Mouse (Mus musculus) thymus, adult 2 months (tissue): ENCODE data around the gene Zfp618. TPM values are rescaled to one million over a fixed set of nuclear protein-coding genes. Genes with fewer than 3 reads are reported as not detected.

ENCODE experiments used
- DNase-seq: peaks from one replicate; pipeline ENCODE4 v3.0.0; 2021
- H3K27ac ChIP-seq: fragments of 200-500 bp; 2 replicates; pipeline ENCODE4 v1.5.1; 2012; ENCODE audit warnings: low read length, control low read depth; ENCODE audit not compliant: control insufficient read depth, insufficient read depth
- H3K27me3 ChIP-seq: fragments of 200-500 bp; 2 replicates; pipeline ENCODE4 v1.6.1; 2012; ENCODE audit warnings: mild to moderate bottlenecking, low read length, moderate library complexity, mixed read lengths; ENCODE audit not compliant: control insufficient read depth, insufficient read depth
- H3K36me3 ChIP-seq: fragments of 200-500 bp; 2 replicates; pipeline ENCODE4 v1.6.1; 2012; ENCODE audit warnings: mild to moderate bottlenecking, low read length, moderate library complexity; ENCODE audit not compliant: control insufficient read depth, insufficient read depth
- H3K4me1 ChIP-seq: fragments of 200-500 bp; replicated peaks from 2 replicates; pipeline ENCODE4 v1.6.1; 2012; ENCODE audit warnings: low read length; ENCODE audit not compliant: control insufficient read depth, insufficient read depth
- H3K4me3 ChIP-seq: fragments of 200-500 bp; 2 replicates; pipeline ENCODE4 v1.5.1; 2012; ENCODE audit warnings: mild to moderate bottlenecking, low read length, control low read depth, moderate library complexity; ENCODE audit not compliant: control insufficient read depth, insufficient read depth
- CTCF ChIP-seq: fragments of 200-500 bp; IDR thresholded peaks from 2 replicates; pipeline ENCODE4 v1.5.1; 2012; ENCODE audit warnings: mild to moderate bottlenecking, control low read depth, low read length, moderate library complexity, borderline replicate concordance; ENCODE audit not compliant: control insufficient read depth, poor library complexity, insufficient read depth; ENCODE audit errors: extremely low read depth
- POLR2A ChIP-seq: fragments of 200-500 bp; IDR thresholded peaks from 2 replicates; pipeline ENCODE4 v1.6.1; 2012; ENCODE audit warnings: mild to moderate bottlenecking, low read length, control low read depth, moderate library complexity; ENCODE audit not compliant: control insufficient read depth, poor library complexity, insufficient read depth; ENCODE audit errors: extremely low read depth
- whole genome bisulfite sequencing: fragments of 180-500 bp; shearing (Covaris S2); methylation state at CpG from one replicate; pipeline ENCODE4 v1.1.7; 2018; 5-methylcytosine and 5-hydroxymethylcytosine counted together
- polyA plus RNA-seq: library from polyadenylated mRNA; depleted of rRNA; stranded (reverse); fragments of >200 nt; gene quantifications from 2 replicates; pipeline ENCODE4 v1.2.3, GENCODE M21; 2012

Gene Zfp618
- polyA plus RNA-seq, 1 experiment: 1.9 TPM

DNA sequence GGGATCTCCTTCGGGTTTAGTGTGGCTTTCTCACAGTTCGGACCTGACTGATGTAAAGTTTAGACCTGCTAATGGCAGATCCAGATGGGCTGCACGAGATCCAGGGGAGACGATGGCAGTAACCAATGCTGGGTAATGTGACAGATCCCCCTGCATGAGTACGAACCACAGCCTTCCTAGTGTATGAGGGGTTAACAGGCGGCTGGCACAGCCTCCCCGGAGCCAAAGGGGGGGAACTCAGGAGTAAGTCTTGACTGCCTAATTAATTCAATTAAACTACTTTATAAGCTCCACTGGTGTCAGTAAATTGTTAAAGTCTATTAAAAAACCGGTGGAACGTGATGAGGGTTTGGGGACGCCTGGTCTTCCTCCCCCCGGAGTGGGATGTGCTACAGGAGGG, 39.1 kb downstream of the Zfp618 start:
- no peaks in the 10 kb centered on the region for H3K27me3 ChIP-seq
- 97% methylated on average over 11 of the region's 11 CpGs for WGBS
- H3K4me1 ChIP-seq: no peaks in the 10 kb centered on the region
- no peak for DNase-seq
- H3K27ac ChIP-seq: no peak overlapping the region
- no peaks in the 10 kb centered on the region for H3K36me3 ChIP-seq
- TF ChIP-seq POLR2A (no peak), CTCF (no peak)
- H3K4me3 ChIP-seq: no peak overlapping the region

DNA sequence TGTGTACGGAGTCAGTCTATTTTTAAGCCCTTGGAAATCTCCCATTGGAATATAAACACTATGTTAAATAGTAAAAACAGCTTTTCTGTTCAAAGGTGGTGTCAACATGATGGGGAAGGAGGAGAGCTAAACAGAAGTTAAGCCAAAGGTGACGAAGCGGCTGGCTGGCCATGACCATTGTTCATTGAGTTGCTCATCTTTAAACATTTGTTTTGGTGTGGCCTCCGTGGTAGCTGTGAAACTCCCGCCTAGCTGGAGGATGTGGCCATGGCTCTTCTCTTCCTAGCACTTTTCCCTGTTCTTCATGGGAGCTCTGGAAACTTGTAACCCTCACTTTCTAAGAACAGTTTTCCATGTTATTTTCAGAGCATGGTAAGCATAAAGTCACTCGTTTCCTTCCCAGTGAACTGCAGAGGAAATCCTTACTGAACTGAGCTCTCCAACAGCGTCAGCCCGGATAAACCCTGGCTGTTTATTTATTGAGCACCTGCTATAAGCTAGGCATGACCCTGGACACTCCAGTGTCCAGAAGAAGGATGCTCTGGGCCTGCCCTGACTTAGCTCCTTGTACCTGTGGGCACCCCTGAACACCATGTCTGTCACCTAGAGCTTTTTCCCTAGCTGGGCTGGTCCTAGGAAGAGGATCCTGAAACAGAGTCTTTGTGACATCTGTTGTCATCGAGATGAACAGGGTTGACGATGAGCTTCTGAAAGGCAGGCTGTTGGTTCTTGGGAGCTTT, 40.2 kb downstream of the Zfp618 start:
- no peak for DNase-seq
- TF ChIP-seq POLR2A (no peak), CTCF (no peak)
- H3K27me3 ChIP-seq: no peaks in the 10 kb centered on the region
- H3K27ac ChIP-seq: no peak overlapping the region
- no peaks in the 10 kb centered on the region for H3K4me1 ChIP-seq
- no peaks in the 10 kb centered on the region for H3K36me3 ChIP-seq
- 88% methylated on average over 10 of the region's 10 CpGs for WGBS
- H3K4me3 ChIP-seq: no peak overlapping the region

GRCm38 (mm10) chr4:63006198-63007155, 41.1 kb downstream of the Zfp618 start:
- 88% methylated on average over 7 of the region's 7 CpGs for WGBS
- no peaks in the 10 kb centered on the region for H3K36me3 ChIP-seq
- DNase-seq: no peak
- TF ChIP-seq CTCF: no peak
- TF ChIP-seq POLR2A: no peak
- H3K27me3 ChIP-seq: no peaks in the 10 kb centered on the region
- no peak overlapping the region for H3K27ac ChIP-seq
- no peaks in the 10 kb centered on the region for H3K4me1 ChIP-seq
- H3K4me3 ChIP-seq: no peak overlapping the region

- Histone ChIP-seq H3K4me3 (no peak overlapping the region), H3K36me3 (no peaks in the 10 kb centered on the region), H3K4me1 (0 out of 2 replicates have a peak, but pooled peaks cover 2% of the 10 kb centered on the region), H3K27me3 (no peaks in the 10 kb centered on the region), H3K27ac (no peak overlapping the region)
- no peak for TF ChIP-seq POLR2A
- WGBS: 97% methylated on average over 9 of the region's 9 CpGs
- DNase-seq: no peak
These were observed 42.8 kb downstream of the Zfp618 start for GRCm38 (mm10) chr4:63008206-63008605.

GRCm38 (mm10) chr4:63008822-63009221, 43.4 kb downstream of the Zfp618 start:
- Histone ChIP-seq H3K4me1 (0 out of 2 replicates have a peak, but pooled peaks cover 2% of the 10 kb centered on the region), H3K27ac (no peak overlapping the region), H3K27me3 (no peaks in the 10 kb centered on the region), H3K36me3 (no peaks in the 10 kb centered on the region), H3K4me3 (no peak overlapping the region)
- TF ChIP-seq POLR2A (no peak), CTCF (no peak)
- DNase-seq: no peak
- 90% methylated on average over 3 of the region's 3 CpGs for WGBS

DNA sequence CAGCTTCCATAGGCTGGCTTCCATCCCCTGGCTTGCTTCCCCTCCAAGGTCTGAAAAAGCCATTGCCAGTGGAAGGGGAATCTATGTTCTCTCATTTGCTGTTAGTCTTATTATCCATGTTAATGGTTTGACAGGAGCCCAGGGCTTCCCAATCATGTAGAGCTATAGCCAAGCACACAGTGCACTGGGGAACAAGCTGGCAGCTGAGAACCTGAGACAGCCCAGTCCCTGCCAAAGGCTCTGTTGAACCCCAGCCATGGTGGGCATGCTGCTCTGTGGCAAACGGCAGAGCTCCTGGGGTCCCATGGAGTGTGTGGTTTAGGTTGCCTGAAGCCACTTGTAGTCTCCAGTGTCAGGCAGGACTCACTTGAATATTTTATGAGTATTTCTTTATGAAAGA, 44.4 kb downstream of the Zfp618 start:
- H3K4me3 ChIP-seq: no peak overlapping the region
- no peaks in the 10 kb centered on the region for H3K36me3 ChIP-seq
- 80% methylated on average over 1 of the region's 1 CpGs for whole genome bisulfite sequencing
- TF ChIP-seq POLR2A: no peak
- TF ChIP-seq CTCF: no peak
- H3K27ac ChIP-seq: no peak overlapping the region
- no peak for DNase-seq
- H3K4me1 ChIP-seq: 0 out of 2 replicates have a peak, but pooled peaks cover 2% of the 10 kb centered on the region
- no peaks in the 10 kb centered on the region for H3K27me3 ChIP-seq
